18 mouse cellular contexts compared by ENCODE assay signal in the genomic region with DNA sequence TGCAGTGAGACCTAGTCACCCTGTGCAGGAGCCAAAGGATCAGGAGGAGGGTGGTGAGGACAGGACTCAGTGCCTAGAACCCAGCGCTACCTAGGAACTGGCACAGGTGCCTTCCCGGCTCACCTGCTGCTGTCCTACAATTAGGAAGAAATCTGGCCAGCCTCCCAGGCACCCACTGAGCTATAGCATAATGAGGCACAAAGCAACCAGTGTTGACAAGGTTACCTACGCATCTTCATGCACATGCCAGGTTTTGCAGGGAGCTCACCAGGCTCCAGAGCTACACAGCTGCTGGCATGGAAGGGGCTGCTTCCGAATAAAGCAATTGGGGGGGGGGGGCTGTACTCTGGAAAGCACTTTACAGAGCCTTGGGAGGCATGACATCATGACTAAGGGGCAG.
DNase-seq lines count a peak whose midpoint lies in the region; ATAC-seq and TF ChIP-seq lines count a peak whose summit lies in the region.
"Had no signal": no experiment of that assay in that cellular context is flagged by ENCODE, and none has a peak within 500 bp of the region (broad histone marks: within the 10 kb centered on the region; RNA-seq: fewer than 3 reads in every experiment).

No protein-coding gene starts in this region.

- H3K4me1 ChIP-seq in hindbrain, postnatal 0 days (ENCODE audit: insufficient read depth, low read length), result peaks cover 26% of the 10 kb centered on the region
- H3K4me1 ChIP-seq: liver, embryonic 12.5 days had no signal

- no peak for TF ChIP-seq CTCF in brain, embryonic 14.5 days (IDR thresholded peaks at IDR 0.05; ENCODE audit: borderline replicate concordance, extremely low read depth, insufficient read depth, insufficient read length)
- no peak for TF ChIP-seq CTCF in hindbrain, postnatal 0 days (IDR thresholded peaks at IDR 0.05; ENCODE audit: low read depth)

- no peak overlapping the region for H3K4me2 ChIP-seq in hindbrain, postnatal 0 days (ENCODE audit: low read depth, low read length)
- H3K4me2 ChIP-seq: embryonic facial prominence, embryonic 12.5 days; liver, embryonic 12.5 days; stomach, embryonic 15.5 days had no signal

- H3K27ac ChIP-seq in hindbrain, postnatal 0 days, result peak overlapping the region; percentile 51
- H3K27ac ChIP-seq: embryonic facial prominence, embryonic 12.5 days; liver, embryonic 12.5 days; stomach, embryonic 15.5 days had no signal

- TF ChIP-seq POLR2A in brain, embryonic 14.5 days (IDR thresholded peaks at IDR 0.05; ENCODE audit: borderline replicate concordance, extremely low read depth, insufficient read depth, insufficient read length, poor library complexity, severe bottlenecking), result no peak

- no peak overlapping the region for H3K4me3 ChIP-seq in hindbrain, postnatal 0 days (ENCODE audit: low read length)
- H3K4me3 ChIP-seq: embryonic facial prominence, embryonic 12.5 days; liver, embryonic 12.5 days; myocyte; stomach, embryonic 15.5 days had no signal

- H3K27me3 ChIP-seq in hindbrain, postnatal 0 days (ENCODE audit: insufficient read depth, low read length), result no peaks in the 10 kb centered on the region
- H3K27me3 ChIP-seq: embryonic facial prominence, embryonic 12.5 days; liver, embryonic 12.5 days; stomach, embryonic 15.5 days had no signal

- H3K36me3 ChIP-seq in hindbrain, postnatal 0 days (ENCODE audit: insufficient read depth, low read length), result no peaks in the 10 kb centered on the region
- H3K36me3 ChIP-seq: embryonic facial prominence, embryonic 12.5 days; G1E; liver, embryonic 12.5 days; stomach, embryonic 15.5 days had no signal

- 25% methylated on average over 4 of the region's 4 CpGs for WGBS in hindbrain, postnatal 0 days

- ATAC-seq in hindbrain, postnatal 0 days, result peak; percentile 77
- ATAC-seq: activated CD4-positive, CD25-positive, alpha-beta regulatory T cell, adult 4 months; liver, embryonic 12.5 days had no signal

- no peak overlapping the region for H3K9ac ChIP-seq in hindbrain, postnatal 0 days (replicated peaks; ENCODE audit: low read length)
- H3K9ac ChIP-seq: embryonic facial prominence, embryonic 12.5 days; liver, embryonic 12.5 days; stomach, embryonic 15.5 days had no signal

- peak; percentile 57 for DNase-seq in layer of hippocampus, adult 11-12 months (ENCODE audit: low spot score)
- no peak for DNase-seq in layer of hippocampus, postnatal 36 days
- DNase-seq in brain, embryonic 14.5 days (ENCODE audit: low read depth), result peak; percentile 74
- peak; percentile 81 to 83 for DNase-seq in cerebellum, postnatal 36 days
- peak; percentile 69 for DNase-seq in hindbrain, postnatal 0 days (ENCODE audit: low spot score)
- no peak for DNase-seq in kidney, postnatal 14 days
- DNase-seq in heart, adult 11 months, result no peak
- DNase-seq in frontal cortex, postnatal 10 days (ENCODE audit: low spot score in 2 of 2), result no peak
- DNase-seq: gastrocnemius, postnatal 25 days; kidney, adult 8-10 months; lung, postnatal 36 days; right cerebral cortex, postnatal 25 days had no signal

- no peaks in the 10 kb centered on the region for H3K9me3 ChIP-seq in hindbrain, postnatal 0 days (ENCODE audit: low read length)
- H3K9me3 ChIP-seq: embryonic facial prominence, embryonic 12.5 days; G1E; liver, embryonic 12.5 days; stomach, embryonic 15.5 days had no signal

Comparison
In these comparisons a context has a peak if more than half of its experiments do, and no peak if none do; other contexts are left out.
1. DNase-seq: peak in layer of hippocampus, adult 11-12 months (single experiment), brain, embryonic 14.5 days (single experiment), cerebellum, postnatal 36 days (2 of 2) and hindbrain, postnatal 0 days (single experiment); none in layer of hippocampus, postnatal 36 days (0 of 2), kidney, postnatal 14 days (single experiment), heart, adult 11 months (single experiment) and frontal cortex, postnatal 10 days (0 of 2).